Mouse (Mus musculus) lung, embryonic 14.5 days (tissue): ENCODE results near the gene Creb3l1. TPM values are rescaled to one million over a fixed set of nuclear protein-coding genes. Genes with fewer than 3 reads are reported as not detected.

Experiments used
- ATAC-seq: fragments of 200-750 bp; cut with Nextera tagmentation; 2 replicates; pipeline ENCODE4 v1.8.0; 2017; ENCODE audit warnings: mild to moderate bottlenecking, moderate TSS enrichment, moderate library complexity; ENCODE audit not compliant: insufficient read depth
- DNase-seq: peaks from one replicate; pipeline ENCODE4 v3.0.0-alpha.2; 2015
- H3K27ac ChIP-seq: fragments of 300-500 bp; sonication (generic); 2 replicates; pipeline ENCODE4 v1.5.1; 2014; ENCODE audit warnings: low read depth, mild to moderate bottlenecking, moderate library complexity
- H3K27me3 ChIP-seq: fragments of 300-500 bp; sonication (generic); 2 replicates; pipeline ENCODE4 v1.6.1; 2014; ENCODE audit warnings: low read length, control low read depth; ENCODE audit not compliant: insufficient read depth
- H3K36me3 ChIP-seq: fragments of 300-500 bp; sonication (generic); 2 replicates; pipeline ENCODE4 v1.6.1; 2014; ENCODE audit warnings: control low read depth; ENCODE audit not compliant: insufficient read depth
- H3K4me1 ChIP-seq: fragments of 300-500 bp; sonication (generic); 2 replicates; pipeline ENCODE4 v1.6.1; 2014; ENCODE audit warnings: antibody characterized with exemption, control low read depth; ENCODE audit not compliant: insufficient read depth
- H3K4me2 ChIP-seq: fragments of 300-500 bp; sonication (generic); 2 replicates; pipeline ENCODE4 v1.6.1; 2014; ENCODE audit warnings: mild to moderate bottlenecking
- H3K4me3 ChIP-seq: fragments of 300-500 bp; sonication (generic); 2 replicates; pipeline ENCODE4 v1.5.1; 2014; ENCODE audit warnings: low read depth, low read length
- H3K9ac ChIP-seq: fragments of 300-500 bp; sonication (generic); 2 replicates; pipeline ENCODE4 v1.6.1; 2014
- H3K9me3 ChIP-seq: fragments of 300-500 bp; sonication (generic); 2 replicates; pipeline ENCODE4 v1.6.1; 2016; ENCODE audit warnings: low read depth, low read length, control low read depth
- CTCF ChIP-seq: IDR thresholded peaks from 2 replicates; pipeline ENCODE4 v1.5.1; 2016; ENCODE audit warnings: antibody characterized with exemption, low read depth
- WGBS: fragments of 180-500 bp; shearing (Covaris S2); extraction: QIAGEN DNeasy Blood & Tissue Kit; methylation state at CpG from one replicate; pipeline ENCODE4 v1.1.7; 2014; 5-methylcytosine and 5-hydroxymethylcytosine counted together
- polyA plus RNA-seq: library from polyadenylated mRNA; unstranded; fragments of >200 nt; fragmentation: Nextera tagmentation; extraction: Ambion mirVana; gene quantifications from 2 replicates; pipeline ENCODE4 v1.2.1, GENCODE M21; 2014

The Creb3l1 gene
- polyA plus RNA-seq, 1 experiment from 2014 or later = 18.6 TPM

GRCm38 (mm10) chr2:92023362-92024273 lies 684 bp downstream of the Creb3l1 start:
- DNase-seq = peak; percentile 84
- H3K4me1 ChIP-seq = peaks cover 24% of the 10 kb centered on the region
- H3K36me3 ChIP-seq = no peaks in the 10 kb centered on the region
- 0 out of 2 replicates have a peak, but pooled peaks cover 3% of the 10 kb centered on the region for H3K27me3 ChIP-seq
- peak overlapping the region; percentile 93 for H3K4me2 ChIP-seq
- TF ChIP-seq CTCF = peak; percentile 68
- peak overlapping the region; percentile 77 for H3K4me3 ChIP-seq
- peak; percentile 53 for ATAC-seq
- H3K9me3 ChIP-seq = no peaks in the 10 kb centered on the region
- peak overlapping the region; percentile 65 for H3K9ac ChIP-seq
- WGBS = 2% methylated on average over 56 of the region's 56 CpGs
- peak overlapping the region; percentile 86 for H3K27ac ChIP-seq

GRCm38 (mm10) chr2:92020676-92021265 lies 3.5 kb downstream of the Creb3l1 start:
- H3K36me3 ChIP-seq = no peaks in the 10 kb centered on the region
- peak; percentile 15; the same call in 1 of the 2 replicates for ATAC-seq
- H3K4me1 ChIP-seq = peaks cover 38% of the 10 kb centered on the region
- 0 out of 2 replicates have a peak, but pooled peaks cover 2% of the 10 kb centered on the region for H3K27me3 ChIP-seq
- H3K4me2 ChIP-seq = peak overlapping the region; percentile 93
- H3K27ac ChIP-seq = peak overlapping the region; percentile 80; the same call in 1 of the 2 replicates
- no peak for TF ChIP-seq CTCF
- H3K9me3 ChIP-seq = no peaks in the 10 kb centered on the region
- peak; percentile 69 for DNase-seq
- 5% methylated on average over 4 of the region's 4 CpGs for WGBS
- H3K9ac ChIP-seq = 0 out of 2 replicates have a peak overlapping the region, but pooled peaks have one; percentile 6
- no peak overlapping the region for H3K4me3 ChIP-seq

DNA sequence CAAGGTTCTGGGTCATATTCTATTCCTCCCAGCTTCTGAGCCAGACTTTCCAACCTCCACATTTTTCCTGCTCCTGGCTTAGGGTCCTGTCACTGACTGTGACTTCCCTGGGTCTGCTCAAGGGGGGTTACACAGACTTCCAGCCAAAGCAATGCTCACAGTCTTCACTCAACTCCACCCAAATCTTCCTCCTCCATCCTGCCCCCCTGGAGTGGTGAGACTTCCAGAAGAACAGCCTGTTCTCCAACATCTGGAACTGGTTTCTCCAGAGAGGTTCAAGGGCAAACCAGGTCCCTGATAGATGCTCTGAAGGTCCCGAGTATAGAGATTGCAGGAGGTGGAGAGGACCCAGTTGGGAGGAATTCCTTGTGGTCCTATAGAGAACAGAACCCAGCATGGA lies 6.9 kb downstream of the Creb3l1 start:
- 0 out of 2 replicates have a peak overlapping the region, but pooled peaks have one; percentile 22 for H3K4me2 ChIP-seq
- H3K9me3 ChIP-seq = no peaks in the 10 kb centered on the region
- ATAC-seq = no peak; the same call in 1 of the 2 replicates
- DNase-seq = no peak
- peak overlapping the region; percentile 88 for H3K27ac ChIP-seq
- H3K27me3 ChIP-seq = no peaks in the 10 kb centered on the region
- H3K4me3 ChIP-seq = no peak overlapping the region
- H3K9ac ChIP-seq = no peak overlapping the region
- 29% methylated on average over 1 of the region's 1 CpGs for WGBS
- no peaks in the 10 kb centered on the region for H3K36me3 ChIP-seq
- TF ChIP-seq CTCF = no peak
- H3K4me1 ChIP-seq = peaks cover 52% of the 10 kb centered on the region

DNA sequence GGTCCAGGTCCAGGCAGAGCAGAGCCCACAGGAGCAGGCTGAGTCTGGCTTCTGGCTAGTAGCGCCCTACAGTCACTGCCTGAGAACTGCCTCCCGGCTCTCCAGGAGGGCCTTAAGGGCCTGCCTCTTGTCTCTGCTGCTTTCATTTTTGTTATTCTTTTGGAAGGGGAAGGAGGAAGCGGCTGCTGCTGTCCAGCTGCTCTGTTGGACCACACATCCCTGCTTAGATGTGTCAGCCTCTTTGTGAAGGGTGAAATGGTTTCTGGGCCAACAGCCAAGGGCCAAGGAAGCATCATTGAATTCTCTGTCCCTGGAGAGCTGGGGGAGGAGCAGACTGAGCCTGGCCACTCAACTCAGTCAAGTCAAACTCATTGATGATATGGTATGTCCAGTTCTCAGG lies 7.3 kb downstream of the Creb3l1 start:
- ATAC-seq = peak; percentile 57
- TF ChIP-seq CTCF = no peak
- 16% methylated on average over 3 of the region's 3 CpGs for WGBS
- no peaks in the 10 kb centered on the region for H3K9me3 ChIP-seq
- no peak overlapping the region for H3K4me3 ChIP-seq
- no peaks in the 10 kb centered on the region for H3K27me3 ChIP-seq
- DNase-seq = peak; percentile 96
- peak overlapping the region; percentile 42 for H3K4me2 ChIP-seq
- H3K27ac ChIP-seq = peak overlapping the region; percentile 88
- no peak overlapping the region for H3K9ac ChIP-seq
- H3K36me3 ChIP-seq = no peaks in the 10 kb centered on the region
- peaks cover 55% of the 10 kb centered on the region for H3K4me1 ChIP-seq

DNA sequence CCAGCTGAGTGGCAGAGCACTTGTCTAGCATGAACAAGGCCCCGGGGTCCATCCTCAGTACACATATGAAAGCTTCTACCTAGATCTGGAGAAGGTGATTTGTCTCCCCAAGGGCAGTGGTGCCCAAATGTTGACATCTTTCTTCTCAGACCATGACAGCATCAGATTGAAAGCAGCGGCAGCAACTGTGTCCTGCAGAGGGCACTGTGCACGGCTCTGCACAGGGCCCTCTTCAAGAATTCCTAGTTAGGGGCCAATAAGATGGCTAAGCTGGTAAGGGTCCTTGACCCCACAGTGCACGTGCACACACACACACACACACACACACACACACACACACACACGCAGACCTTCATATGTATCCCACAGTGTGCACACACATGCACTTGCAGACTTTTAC lies 9.4 kb downstream of the Creb3l1 start:
- no peak overlapping the region for H3K4me2 ChIP-seq
- H3K4me1 ChIP-seq = peaks cover 41% of the 10 kb centered on the region
- WGBS = 77% methylated on average over 5 of the region's 5 CpGs
- no peak overlapping the region for H3K27ac ChIP-seq
- no peaks in the 10 kb centered on the region for H3K9me3 ChIP-seq
- H3K4me3 ChIP-seq = no peak overlapping the region
- no peaks in the 10 kb centered on the region; the same call in 1 of the 2 replicates for H3K36me3 ChIP-seq
- TF ChIP-seq CTCF = peak; percentile 9; the same call in 1 of the 2 replicates
- no peaks in the 10 kb centered on the region for H3K27me3 ChIP-seq
- H3K9ac ChIP-seq = no peak overlapping the region
- no peak for ATAC-seq
- no peak for DNase-seq

DNA sequence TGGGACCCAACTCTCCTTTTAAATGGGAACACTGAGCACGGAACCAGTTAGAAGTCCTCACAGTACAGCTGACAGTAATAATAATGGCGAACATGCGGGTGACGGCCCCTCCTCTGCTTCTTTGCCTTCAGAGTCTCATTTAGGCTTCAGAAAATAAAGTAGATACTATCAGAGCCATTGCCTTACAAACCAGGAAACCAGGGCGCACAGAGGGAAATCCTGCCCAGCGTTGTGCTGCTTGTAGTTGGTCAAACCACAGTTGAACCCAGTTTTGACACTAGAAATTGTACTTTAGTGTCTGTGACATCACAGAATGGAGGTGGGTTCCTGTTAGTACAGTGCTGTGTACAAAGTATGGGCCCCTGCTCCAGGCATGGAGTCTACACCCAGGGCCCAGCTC lies 10.1 kb downstream of the Creb3l1 start:
- Histone ChIP-seq H3K27ac (no peak overlapping the region), H3K4me3 (no peak overlapping the region), H3K4me2 (no peak overlapping the region), H3K9ac (no peak overlapping the region), H3K4me1 (peaks cover 39% of the 10 kb centered on the region), H3K36me3 (no peaks in the 10 kb centered on the region; the same call in 1 of the 2 replicates), H3K27me3 (no peaks in the 10 kb centered on the region), H3K9me3 (no peaks in the 10 kb centered on the region)
- no peak for TF ChIP-seq CTCF
- DNase-seq = no peak
- ATAC-seq = no peak
- WGBS = 82% methylated on average over 6 of the region's 6 CpGs
